Mouse (Mus musculus) MEL (cell line): ENCODE measurements around the gene Ccdc187. TPM values are rescaled to one million over a fixed set of nuclear protein-coding genes. Genes with fewer than 3 reads are reported as not detected.

ENCODE experiments used
- DNase-seq: peaks from one replicate; pipeline ENCODE4 v3.0.0; 2011; ENCODE audit warnings: low read depth, low spot score
- H3K27ac ChIP-seq: 2 replicates; pipeline ENCODE4 v1.5.1; 2012; ENCODE audit warnings: low read depth, mild to moderate bottlenecking, control low read depth, low read length, moderate library complexity; ENCODE audit not compliant: control insufficient read depth
- H3K27me3 ChIP-seq, 2 experiments: fragments of 150-350 bp in 1 of 2; sonication (generic) in 1 of 2; 2 replicates each; pipeline ENCODE4 v1.6.1; 2012; ENCODE audit warnings: low read length in 2 of 2, mild to moderate bottlenecking in 2 of 2, improper control_type of control experiment in 1 of 2, moderate library complexity in 1 of 2; ENCODE audit not compliant: insufficient read depth in 2 of 2, control insufficient read depth in 1 of 2
- H3K36me3 ChIP-seq, 2 experiments: 2 replicates each; pipeline ENCODE4 v1.6.1; 2012 to 2014; ENCODE audit warnings: low read length in 2 of 2, improper control_type of control experiment in 1 of 2, inconsistent platforms in 1 of 2, mild to moderate bottlenecking in 1 of 2; ENCODE audit not compliant: insufficient read depth in 2 of 2, control insufficient read depth in 1 of 2
- H3K4me1 ChIP-seq, 2 experiments: fragments of 150-350 bp in 1 of 2; sonication (generic) in 1 of 2; 2 replicates each; pipeline ENCODE4 v1.6.1; 2012; ENCODE audit warnings: low read length in 2 of 2, improper control_type of control experiment in 1 of 2, mild to moderate bottlenecking in 1 of 2; ENCODE audit not compliant: insufficient read depth in 2 of 2, control insufficient read depth in 1 of 2
- H3K4me3 ChIP-seq, 2 experiments: fragments of 150-350 bp in 1 of 2; sonication (generic) in 1 of 2; 2 replicates each; pipeline ENCODE4 v1.5.1; 2012; ENCODE audit warnings: low read depth in 2 of 2, low read length in 2 of 2, mild to moderate bottlenecking in 2 of 2, moderate library complexity in 2 of 2, control low read depth in 1 of 2, improper control_type of control experiment in 1 of 2; ENCODE audit not compliant: control insufficient read depth in 1 of 2, insufficient read depth in 1 of 2
- H3K79me2 ChIP-seq: 2 replicates; pipeline ENCODE4 v1.6.1; 2012; ENCODE audit warnings: mild to moderate bottlenecking, low read length, moderate library complexity; ENCODE audit not compliant: control insufficient read depth, poor library complexity, insufficient read depth
- H3K9ac ChIP-seq: 2 replicates; pipeline ENCODE4 v1.6.1; 2012; ENCODE audit warnings: low read depth, mild to moderate bottlenecking, control low read depth, low read length, moderate library complexity; ENCODE audit not compliant: control insufficient read depth, poor library complexity, severe bottlenecking
- H3K9me3 ChIP-seq: fragments of 150-350 bp; sonication (generic); replicated peaks from 2 replicates; pipeline ENCODE4 v1.6.1; 2012; ENCODE audit warnings: mild to moderate bottlenecking, low read length, improper control_type of control experiment, moderate library complexity; ENCODE audit not compliant: insufficient read depth
- BHLHE40 ChIP-seq: IDR thresholded peaks from 2 replicates; pipeline ENCODE4 v1.6.1; 2012; ENCODE audit warnings: low read depth, mild to moderate bottlenecking, inconsistent platforms, low read length, improper control_type of control experiment, borderline replicate concordance
- CHD1 ChIP-seq: IDR thresholded peaks from 2 replicates; pipeline ENCODE4 v1.6.1; 2012; ENCODE audit warnings: low read depth, mild to moderate bottlenecking, inconsistent platforms, low read length, improper control_type of control experiment
- CHD2 ChIP-seq: IDR thresholded peaks from 2 replicates; pipeline ENCODE4 v1.6.1; 2011; ENCODE audit warnings: low read length, improper control_type of control experiment
- CTCF ChIP-seq, 3 experiments: IDR thresholded peaks in 2 of 3; conservative IDR thresholded peaks in 1 of 3; 2 replicates each; pipeline ENCODE4 v1.5.1; 2011 to 2012; ENCODE audit warnings: low read length in 3 of 3, low read depth in 2 of 3, mild to moderate bottlenecking in 2 of 3, improper control_type of control experiment in 1 of 3, inconsistent platforms in 1 of 3, mixed read lengths in 1 of 3, moderate library complexity in 1 of 3; ENCODE audit not compliant: control insufficient read depth in 1 of 3, insufficient read depth in 1 of 3, poor library complexity in 1 of 3, severe bottlenecking in 1 of 3
- ELF1 ChIP-seq: IDR thresholded peaks from 2 replicates; pipeline ENCODE4 v1.6.1; 2014; ENCODE audit warnings: low read depth, mild to moderate bottlenecking, inconsistent platforms, low read length, improper control_type of control experiment, moderate library complexity
- EP300 ChIP-seq, 2 experiments: IDR thresholded peaks; 2 replicates each; pipeline ENCODE4 v1.6.1; 2011; ENCODE audit warnings: improper control_type of control experiment in 2 of 2, low read length in 2 of 2, low read depth in 1 of 2, mild to moderate bottlenecking in 1 of 2
- GABPA ChIP-seq: IDR thresholded peaks from 2 replicates; pipeline ENCODE4 v1.6.1; 2012; ENCODE audit warnings: low read depth, mild to moderate bottlenecking, inconsistent platforms, low read length, improper control_type of control experiment, moderate library complexity
- KAT2A ChIP-seq: conservative IDR thresholded peaks from 2 replicates; pipeline ENCODE4 v1.6.1; 2012; ENCODE audit warnings: low read depth, low read length, improper control_type of control experiment, inconsistent platforms
- MAFK ChIP-seq: IDR thresholded peaks from 2 replicates; pipeline ENCODE4 v1.6.1; 2011; ENCODE audit warnings: low read depth, mild to moderate bottlenecking, low read length, improper control_type of control experiment, borderline replicate concordance
- MAX ChIP-seq: IDR thresholded peaks from 2 replicates; pipeline ENCODE4 v1.6.1; 2011; ENCODE audit warnings: low read length, improper control_type of control experiment
- MAZ ChIP-seq: IDR thresholded peaks from 2 replicates; pipeline ENCODE4 v1.6.1; 2012; ENCODE audit warnings: low read depth, mild to moderate bottlenecking, inconsistent platforms, low read length, improper control_type of control experiment
- MEF2A ChIP-seq: IDR thresholded peaks from 2 replicates; pipeline ENCODE4 v1.6.1; 2014; ENCODE audit warnings: low read depth, mild to moderate bottlenecking, inconsistent platforms, low read length, improper control_type of control experiment; ENCODE audit not compliant: poor library complexity, insufficient replicate concordance, severe bottlenecking; ENCODE audit errors: extremely low read depth
- MXI1 ChIP-seq: IDR thresholded peaks from 2 replicates; pipeline ENCODE4 v1.6.1; 2011; ENCODE audit warnings: mild to moderate bottlenecking, low read depth, low read length, improper control_type of control experiment
- MYB ChIP-seq: IDR thresholded peaks from 2 replicates; pipeline ENCODE4 v1.6.1; 2011; ENCODE audit warnings: mild to moderate bottlenecking, low read depth, low read length, improper control_type of control experiment
- MYC ChIP-seq: IDR thresholded peaks from 2 replicates; pipeline ENCODE4 v1.6.1; 2011; ENCODE audit warnings: low read depth, mild to moderate bottlenecking, low read length, improper control_type of control experiment, moderate library complexity
- POLR2AphosphoS2 ChIP-seq: IDR thresholded peaks from 2 replicates; pipeline ENCODE4 v1.6.1; 2011; ENCODE audit warnings: low read length, improper control_type of control experiment
- POLR2AphosphoS5 ChIP-seq: IDR thresholded peaks from 2 replicates; pipeline ENCODE4 v1.6.1; 2012; ENCODE audit warnings: low read depth, borderline replicate concordance, mild to moderate bottlenecking, inconsistent platforms, low read length, moderate library complexity, mixed read lengths
- TAL1 ChIP-seq: IDR thresholded peaks from 2 replicates; pipeline ENCODE4 v1.6.1; 2012; ENCODE audit warnings: mild to moderate bottlenecking, inconsistent platforms, low read length, moderate library complexity, mixed read lengths
- UBTF ChIP-seq: IDR thresholded peaks from 2 replicates; pipeline ENCODE4 v1.6.1; 2012; ENCODE audit warnings: low read depth, mild to moderate bottlenecking, inconsistent platforms, low read length, improper control_type of control experiment, moderate library complexity, borderline replicate concordance; ENCODE audit not compliant: insufficient read depth
- USF1 ChIP-seq: IDR thresholded peaks from 2 replicates; pipeline ENCODE4 v1.6.1; 2014; ENCODE audit warnings: low read depth, mild to moderate bottlenecking, inconsistent platforms, low read length, improper control_type of control experiment, moderate library complexity
- USF2 ChIP-seq, 2 experiments: IDR thresholded peaks; 2 replicates each; pipeline ENCODE4 v1.6.1; 2011 to 2012; ENCODE audit warnings: improper control_type of control experiment in 2 of 2, low read length in 2 of 2, borderline replicate concordance in 1 of 2, inconsistent platforms in 1 of 2, low read depth in 1 of 2, mild to moderate bottlenecking in 1 of 2; ENCODE audit not compliant: insufficient read depth in 1 of 2
- ZNF384 ChIP-seq: IDR thresholded peaks from 2 replicates; pipeline ENCODE4 v1.6.1; 2012; ENCODE audit warnings: low read depth, mild to moderate bottlenecking, inconsistent platforms, low read length, improper control_type of control experiment
- polyA plus RNA-seq, 2 experiments: library from polyadenylated mRNA; stranded (reverse) in 1 of 2; unstranded in 1 of 2; fragments of >175 nt in 1 of 2; fragments of >200 nt in 1 of 2; gene quantifications; 2 replicates each; pipeline versions ENCODE4 v1.2.1 to v1.2.4; 2012; ENCODE audit warnings: low replicate concordance in 2 of 2, low read depth in 1 of 2; ENCODE audit not compliant: insufficient read length in 2 of 2, insufficient read depth in 1 of 2, missing spikeins in 1 of 2
- total RNA-seq: library from RNA; depleted of rRNA; stranded (reverse); fragments of 300-350 nt; gene quantifications from 2 replicates; pipeline ENCODE4 v1.2.3, GENCODE M21; 2012

Ccdc187 gene
- total and polyA plus RNA-seq, 3 experiments, result not detected

DNA sequence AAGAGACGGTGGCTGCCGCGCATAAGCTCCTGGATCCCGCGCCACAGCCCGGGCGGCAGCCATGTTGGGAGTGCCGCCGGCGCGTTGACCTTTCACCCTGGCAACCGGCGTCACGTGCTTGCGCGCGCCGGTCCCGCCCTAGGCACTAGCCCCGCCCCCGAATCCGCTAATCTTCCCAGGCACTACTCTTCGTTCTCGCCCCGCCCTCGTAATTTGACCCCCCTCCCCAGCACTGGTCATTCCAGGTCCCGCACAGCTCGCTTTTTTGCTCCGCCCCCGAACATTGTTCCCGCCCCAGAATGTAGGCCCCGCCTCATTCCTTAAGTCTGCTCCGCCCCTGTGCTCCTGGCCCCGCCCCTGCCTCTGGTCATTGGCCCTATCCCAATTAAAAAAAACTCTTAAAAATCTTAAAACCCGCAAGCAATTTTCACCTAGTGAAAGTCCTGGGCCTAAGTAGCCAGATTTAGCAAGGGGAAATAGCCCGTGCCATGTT is 57.0 kb downstream of the Ccdc187 start, which contains the start of gene Qsox2 (continued):
- TF ChIP-seq CTCF (IDR thresholded peaks at IDR 0.05 in 2 of 3, conservative IDR thresholded peaks at IDR 0.05 in 1 of 3; ENCODE audit: control insufficient read depth in 1 of 3, insufficient read depth in 1 of 3, low read depth in 2 of 3, low read length in 3 of 3, poor library complexity in 1 of 3, severe bottlenecking in 1 of 3), result no peak
- peak; percentile 80 for TF ChIP-seq MAX
- TF ChIP-seq MAFK, result no peak
- 0 out of 2 replicates have a peak, but pooled peaks have one; percentile 18 for TF ChIP-seq ELF1
- TF ChIP-seq MEF2A, result no peak
- peak; percentile 96 for TF ChIP-seq USF1
- TF ChIP-seq MYB, result no peak
- no peak for TF ChIP-seq GABPA
- TF ChIP-seq POLR2AphosphoS2, result 0 out of 2 replicates have a peak, but pooled peaks have one; percentile 28
- no peak for TF ChIP-seq POLR2AphosphoS5
- no peak for TF ChIP-seq CHD1
- TF ChIP-seq USF2 (IDR thresholded peaks at IDR 0.05; ENCODE audit: borderline replicate concordance in 1 of 2, insufficient read depth in 1 of 2, low read depth in 1 of 2, low read length in 2 of 2), result peak; percentile 42 to 77; a peak in 3 of 4 replicates
- TF ChIP-seq MYC, result peak; percentile 21; the same call in 1 of the 2 replicates
- peak; percentile 95 for TF ChIP-seq ZNF384
- peak; percentile 88 for TF ChIP-seq BHLHE40
- no peak for TF ChIP-seq UBTF
- TF ChIP-seq MAZ, result peak; percentile 67; the same call in 1 of the 2 replicates
- no peak for TF ChIP-seq EP300 (IDR thresholded peaks at IDR 0.05; ENCODE audit: low read depth in 1 of 2, low read length in 2 of 2)
- TF ChIP-seq CHD2, result no peak
- no peak for TF ChIP-seq TAL1
- TF ChIP-seq, all 39 proteins: peak for 19

DNA sequence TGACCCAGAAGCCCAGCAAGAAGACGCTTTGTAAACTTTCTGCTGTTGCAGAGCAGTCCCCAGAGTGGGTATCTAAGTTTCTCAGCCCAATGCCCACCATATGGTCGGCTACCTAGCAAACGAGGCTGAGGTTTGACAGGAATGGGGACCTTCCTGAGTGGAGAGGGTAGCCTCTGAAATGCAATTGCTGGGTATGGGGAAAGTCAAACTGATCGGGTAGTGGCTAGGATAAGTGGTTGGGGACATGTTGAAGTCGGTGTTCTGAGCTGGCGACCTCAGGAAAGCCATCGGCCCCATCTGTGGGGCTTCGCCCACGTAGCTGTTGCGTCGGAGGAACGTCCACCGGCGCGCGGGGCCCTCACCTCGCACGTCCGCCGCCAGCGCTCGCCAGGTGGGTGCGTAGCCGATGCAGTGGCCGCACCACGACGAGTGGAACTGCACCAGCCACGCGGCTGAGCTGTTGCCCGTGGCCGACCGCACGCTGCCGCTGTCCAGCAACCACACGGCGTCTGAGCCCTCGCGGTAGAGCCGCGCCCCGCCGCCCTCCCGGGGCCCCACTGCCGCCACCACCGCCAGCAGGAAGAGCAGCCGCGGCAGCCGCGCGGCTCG is 57.6 kb downstream of the Ccdc187 start:
- peak overlapping the region; percentile 74 to 89 for H3K4me3 ChIP-seq
- peak overlapping the region; percentile 11; the same call in 1 of the 2 replicates for H3K27ac ChIP-seq
- peaks cover 9% of the 10 kb centered on the region for H3K79me2 ChIP-seq
- no peaks in the 10 kb centered on the region for H3K9me3 ChIP-seq
- TF ChIP-seq MXI1 (peak; percentile 89), POLR2AphosphoS2 (0 out of 2 replicates have a peak, but pooled peaks have one; percentile 11), KAT2A (no peak), MYC (peak; percentile 39; the same call in 1 of the 2 replicates)
- H3K4me1 ChIP-seq, result peaks cover 5 to 23% of the 10 kb centered on the region in 2 experiments; a peak in 3 of 4 replicates
- peaks cover 0 to 24% of the 10 kb centered on the region in 2 experiments; a peak in 2 of 4 replicates for H3K36me3 ChIP-seq
- peaks cover 5% of the 10 kb centered on the region in 2 experiments; a peak in 3 of 4 replicates for H3K27me3 ChIP-seq
- H3K9ac ChIP-seq, result peak overlapping the region; percentile 94
- peak; percentile 59 for DNase-seq
